Mouse (Mus musculus) lung, postnatal 0 days (tissue): ENCODE measurements around the gene Rhot2. TPM values are rescaled to one million over a fixed set of nuclear protein-coding genes. Genes with fewer than 3 reads are reported as not detected.

Source experiments
- ATAC-seq: fragments of 200-750 bp; cut with Nextera tagmentation; 2 replicates; pipeline ENCODE4 v1.8.0; 2017; ENCODE audit warnings: moderate library complexity
- DNase-seq: peaks from one replicate; pipeline ENCODE4 v3.0.0-alpha.2; 2016; ENCODE audit warnings: low spot score
- H3K27ac ChIP-seq: fragments of 300-500 bp; sonication (generic); 2 replicates; pipeline ENCODE4 v1.5.1; 2014; ENCODE audit warnings: antibody characterized with exemption, mild to moderate bottlenecking, low read length, mixed read lengths
- H3K27me3 ChIP-seq: fragments of 300-500 bp; sonication (generic); replicated peaks from 2 replicates; pipeline ENCODE4 v1.6.1; 2014; ENCODE audit warnings: low read length, mixed read lengths; ENCODE audit not compliant: insufficient read depth
- H3K36me3 ChIP-seq: fragments of 300-500 bp; sonication (generic); 2 replicates; pipeline ENCODE4 v1.6.1; 2014; ENCODE audit warnings: low read length, mixed read lengths; ENCODE audit not compliant: insufficient read depth
- H3K4me1 ChIP-seq: fragments of 300-500 bp; sonication (generic); 2 replicates; pipeline ENCODE4 v1.6.1; 2014; ENCODE audit warnings: antibody characterized with exemption, low read depth, low read length, mixed read lengths; ENCODE audit not compliant: insufficient read depth
- H3K4me2 ChIP-seq: fragments of 300-500 bp; sonication (generic); replicated peaks from 2 replicates; pipeline ENCODE4 v1.6.1; 2014; ENCODE audit warnings: low read depth, mild to moderate bottlenecking, low read length, moderate library complexity, mixed read lengths
- H3K4me3 ChIP-seq: fragments of 300-500 bp; sonication (generic); 2 replicates; pipeline ENCODE4 v1.5.1; 2014; ENCODE audit warnings: low read depth, low read length
- H3K9ac ChIP-seq: fragments of 300-500 bp; sonication (generic); replicated peaks from 2 replicates; pipeline ENCODE4 v1.6.1; 2014; ENCODE audit warnings: low read depth, mild to moderate bottlenecking
- H3K9me3 ChIP-seq: fragments of 300-500 bp; sonication (generic); 2 replicates; pipeline ENCODE4 v1.6.1; 2016; ENCODE audit warnings: low read length, mixed read lengths
- CTCF ChIP-seq: IDR thresholded peaks from 2 replicates; pipeline ENCODE4 v1.5.1; 2016; ENCODE audit warnings: antibody characterized with exemption, mild to moderate bottlenecking
- EP300 ChIP-seq: IDR thresholded peaks from 2 replicates; pipeline ENCODE4 v1.6.1; 2016; ENCODE audit warnings: antibody characterized with exemption, mild to moderate bottlenecking, control low read depth
- WGBS: fragments of 180-500 bp; shearing (Covaris S2); extraction: QIAGEN DNeasy Blood & Tissue Kit; methylation state at CpG from one replicate; pipeline ENCODE4 v1.1.7; 2014; 5-methylcytosine and 5-hydroxymethylcytosine counted together
- polyA plus RNA-seq: library from polyadenylated mRNA; unstranded; fragments of >200 nt; fragmentation: Nextera tagmentation; extraction: Ambion mirVana; gene quantifications from 2 replicates; pipeline ENCODE4 v1.2.1, GENCODE M21; 2015

Rhot2 gene
- polyA plus RNA-seq, 1 experiment from 2014 or later: 9.9 TPM

GRCm38 (mm10) chr17:25883824-25884223 is 39.2 kb upstream of the Rhot2 start:
- no peaks in the 10 kb centered on the region for H3K4me1 ChIP-seq
- no peak overlapping the region for H3K9ac ChIP-seq
- peak; percentile 14 for TF ChIP-seq CTCF
- TF ChIP-seq EP300: no peak
- H3K4me2 ChIP-seq: no peak overlapping the region
- H3K27ac ChIP-seq: no peak overlapping the region
- H3K36me3 ChIP-seq: peaks cover 9% of the 10 kb centered on the region; the same call in 1 of the 2 replicates
- H3K4me3 ChIP-seq: no peak overlapping the region
- DNase-seq (no peak), ATAC-seq (no peak)
- no peaks in the 10 kb centered on the region for H3K9me3 ChIP-seq
- 94% methylated on average over 3 of the region's 3 CpGs for WGBS
- H3K27me3 ChIP-seq: no peaks in the 10 kb centered on the region

GRCm38 (mm10) chr17:25883268-25883667 is 38.6 kb upstream of the Rhot2 start:
- no peak for TF ChIP-seq EP300
- no peak for TF ChIP-seq CTCF
- no peak for ATAC-seq
- Histone ChIP-seq H3K9me3 (no peaks in the 10 kb centered on the region), H3K27me3 (no peaks in the 10 kb centered on the region), H3K4me1 (no peaks in the 10 kb centered on the region), H3K4me3 (no peak overlapping the region), H3K27ac (no peak overlapping the region), H3K4me2 (no peak overlapping the region), H3K36me3 (peaks cover 9% of the 10 kb centered on the region; the same call in 1 of the 2 replicates), H3K9ac (no peak overlapping the region)
- 86% methylated on average over 8 of the region's 8 CpGs for WGBS
- no peak for DNase-seq

- Histone ChIP-seq H3K4me1 (no peaks in the 10 kb centered on the region), H3K36me3 (peaks cover 9% of the 10 kb centered on the region; the same call in 1 of the 2 replicates), H3K9me3 (no peaks in the 10 kb centered on the region), H3K27me3 (no peaks in the 10 kb centered on the region), H3K27ac (no peak overlapping the region), H3K4me3 (no peak overlapping the region), H3K9ac (no peak overlapping the region), H3K4me2 (no peak overlapping the region)
- no peak for ATAC-seq
- TF ChIP-seq EP300 (no peak), CTCF (peak; percentile 33)
- WGBS: 49% methylated on average over 5 of the region's 5 CpGs
- DNase-seq: no peak
Measured at GRCm38 (mm10) chr17:25882306-25882705, 37.7 kb upstream of the Rhot2 start.

GRCm38 (mm10) chr17:25881691-25882090 is 37.0 kb upstream of the Rhot2 start:
- WGBS: 52% methylated on average over 4 of the region's 4 CpGs
- Histone ChIP-seq H3K27me3 (no peaks in the 10 kb centered on the region), H3K4me3 (no peak overlapping the region), H3K9me3 (no peaks in the 10 kb centered on the region), H3K4me1 (no peaks in the 10 kb centered on the region), H3K36me3 (peaks cover 9% of the 10 kb centered on the region; the same call in 1 of the 2 replicates), H3K4me2 (no peak overlapping the region), H3K9ac (no peak overlapping the region), H3K27ac (no peak overlapping the region)
- no peak for TF ChIP-seq EP300
- TF ChIP-seq CTCF: no peak
- ATAC-seq (no peak), DNase-seq (no peak)

- Histone ChIP-seq H3K9ac (no peak overlapping the region), H3K27me3 (no peaks in the 10 kb centered on the region), H3K4me3 (no peak overlapping the region), H3K4me1 (peaks cover 2% of the 10 kb centered on the region; the same call in 1 of the 2 replicates), H3K9me3 (no peaks in the 10 kb centered on the region), H3K36me3 (peaks cover 9% of the 10 kb centered on the region; the same call in 1 of the 2 replicates), H3K4me2 (no peak overlapping the region), H3K27ac (no peak overlapping the region)
- TF ChIP-seq EP300: no peak
- no peak for TF ChIP-seq CTCF
- WGBS: 25% methylated on average over 5 of the region's 5 CpGs
- ATAC-seq: no peak
- DNase-seq: no peak
Measured at GRCm38 (mm10) chr17:25880913-25881641, 36.4 kb upstream of the Rhot2 start.

GRCm38 (mm10) chr17:25880196-25880910 is 35.7 kb upstream of the Rhot2 start, which contains the start of gene Wfikkn1:
Gene Wfikkn1, minus strand, starts transcription at chr17:25880858.
- no peak for ATAC-seq
- Histone ChIP-seq H3K27ac (no peak within 1 kb of the TSS), H3K4me2 (no peak within 1 kb of the TSS), H3K27me3 (no peaks in the 10 kb centered on the region), H3K9ac (no peak within 1 kb of the TSS), H3K9me3 (no peaks in the 10 kb centered on the region), H3K4me3 (no peak within 1 kb of the TSS), H3K36me3 (peaks cover 9% of the 10 kb centered on the region; the same call in 1 of the 2 replicates), H3K4me1 (peaks cover 6% of the 10 kb centered on the region; the same call in 1 of the 2 replicates)
- WGBS: 48% methylated on average over 5 of the region's 5 CpGs
- no peak for DNase-seq
- TF ChIP-seq CTCF: no peak
- no peak for TF ChIP-seq EP300
